Mouse (Mus musculus) midbrain, embryonic 12.5 days (tissue): Measurements from ENCODE around the gene Cebpb. TPM values are rescaled to one million over a fixed set of nuclear protein-coding genes. Genes with fewer than 3 reads are reported as not detected.

Source experiments
- ATAC-seq: fragments of 200-750 bp; cut with Nextera tagmentation; 2 replicates; pipeline ENCODE4 v1.8.0; 2017; ENCODE audit warnings: low read depth, moderate TSS enrichment, moderate library complexity; ENCODE audit not compliant: low FRiP score
- H3K27ac ChIP-seq: fragments of 300-500 bp; sonication (generic); replicated peaks from 2 replicates; pipeline ENCODE4 v1.5.1; 2016; ENCODE audit warnings: mild to moderate bottlenecking
- H3K27me3 ChIP-seq: fragments of 300-500 bp; sonication (generic); 2 replicates; pipeline ENCODE4 v1.6.1; 2016; ENCODE audit warnings: mild to moderate bottlenecking
- H3K36me3 ChIP-seq: fragments of 300-500 bp; sonication (generic); 2 replicates; pipeline ENCODE4 v1.6.1; 2016
- H3K4me1 ChIP-seq: fragments of 300-500 bp; sonication (generic); 2 replicates; pipeline ENCODE4 v1.6.1; 2016
- H3K4me2 ChIP-seq: fragments of 300-500 bp; sonication (generic); replicated peaks from 2 replicates; pipeline ENCODE4 v1.6.1; 2016; ENCODE audit warnings: mild to moderate bottlenecking, moderate library complexity
- H3K4me3 ChIP-seq: fragments of 300-500 bp; sonication (generic); 2 replicates; pipeline ENCODE4 v1.5.1; 2016; ENCODE audit warnings: mild to moderate bottlenecking
- H3K9ac ChIP-seq: fragments of 300-500 bp; sonication (generic); replicated peaks from 2 replicates; pipeline ENCODE4 v1.6.1; 2016; ENCODE audit warnings: mild to moderate bottlenecking, moderate library complexity
- H3K9me3 ChIP-seq: fragments of 300-500 bp; sonication (generic); 2 replicates; pipeline ENCODE4 v1.6.1; 2016; ENCODE audit warnings: mild to moderate bottlenecking
- WGBS: fragments of 180-500 bp; shearing (Covaris S2); methylation state at CpG from one replicate; pipeline ENCODE4 v1.1.7; 2016; 5-methylcytosine and 5-hydroxymethylcytosine counted together
- polyA plus RNA-seq: library from polyadenylated mRNA; unstranded; fragments of >200 nt; fragmentation: Nextera tagmentation; extraction: Ambion mirVana; gene quantifications from 2 replicates; pipeline ENCODE4 v1.2.1, GENCODE M21; 2016

Gene Cebpb
- polyA plus RNA-seq, 1 experiment from 2014 or later: 3.1 TPM

GRCm38 (mm10) chr2:167687250-167687586, 1.5 kb upstream of the Cebpb start:
- no peak overlapping the region for H3K9ac ChIP-seq
- H3K27me3 ChIP-seq: peaks cover 79% of the 10 kb centered on the region
- H3K4me2 ChIP-seq: no peak overlapping the region
- no peak overlapping the region for H3K4me3 ChIP-seq
- H3K27ac ChIP-seq: no peak overlapping the region
- no peaks in the 10 kb centered on the region for H3K9me3 ChIP-seq
- WGBS: 96% methylated on average over 4 of the region's 4 CpGs
- ATAC-seq: no peak
- H3K36me3 ChIP-seq: no peaks in the 10 kb centered on the region
- peaks cover 17% of the 10 kb centered on the region for H3K4me1 ChIP-seq

GRCm38 (mm10) chr2:167687651-167688101, 1.0 kb upstream of the Cebpb start:
- Histone ChIP-seq H3K27me3 (peaks cover 83% of the 10 kb centered on the region), H3K9me3 (no peaks in the 10 kb centered on the region), H3K4me1 (peaks cover 17% of the 10 kb centered on the region), H3K9ac (no peak overlapping the region), H3K27ac (no peak overlapping the region), H3K36me3 (no peaks in the 10 kb centered on the region), H3K4me3 (no peak overlapping the region), H3K4me2 (no peak overlapping the region)
- WGBS: 53% methylated on average over 11 of the region's 11 CpGs
- ATAC-seq: peak; percentile 3; the same call in 1 of the 2 replicates

GRCm38 (mm10) chr2:167688126-167688497, 603 bp upstream of the Cebpb start:
- Histone ChIP-seq H3K9me3 (no peaks in the 10 kb centered on the region), H3K4me2 (peak overlapping the region; percentile 72), H3K9ac (no peak overlapping the region), H3K4me1 (peaks cover 17% of the 10 kb centered on the region), H3K27me3 (peaks cover 88% of the 10 kb centered on the region), H3K4me3 (peak overlapping the region; percentile 52), H3K27ac (no peak overlapping the region), H3K36me3 (no peaks in the 10 kb centered on the region)
- ATAC-seq: peak; percentile 31; the same call in 1 of the 2 replicates
- WGBS: 18% methylated on average over 12 of the region's 12 CpGs

GRCm38 (mm10) chr2:167689501-167690218, 945 bp downstream of the Cebpb start, which contains the start of gene Tmem189:
Tmem189 (minus strand) TSS chr2:167689822.
- Histone ChIP-seq H3K4me3 (peak within 1 kb of the TSS; percentile 52), H3K9ac (peak within 1 kb of the TSS; percentile 37), H3K4me1 (peaks cover 17% of the 10 kb centered on the region), H3K4me2 (peak within 1 kb of the TSS; percentile 72), H3K36me3 (no peaks in the 10 kb centered on the region), H3K9me3 (no peaks in the 10 kb centered on the region), H3K27ac (no peak within 1 kb of the TSS), H3K27me3 (peaks cover 83% of the 10 kb centered on the region)
- ATAC-seq: no peak
- 1% methylated on average over 93 of the region's 99 CpGs for WGBS

- Histone ChIP-seq H3K9ac (no peak overlapping the region), H3K4me2 (peak overlapping the region; percentile 72; the same call in 1 of the 2 replicates), H3K4me3 (peak overlapping the region; percentile 52), H3K27me3 (peaks cover 77% of the 10 kb centered on the region), H3K4me1 (peaks cover 17% of the 10 kb centered on the region), H3K36me3 (no peaks in the 10 kb centered on the region), H3K9me3 (no peaks in the 10 kb centered on the region), H3K27ac (no peak overlapping the region)
- 65% methylated on average over 14 of the region's 15 CpGs for WGBS
- ATAC-seq: no peak
These were observed 1.7 kb downstream of the Cebpb start for GRCm38 (mm10) chr2:167690219-167690961.

- H3K9ac ChIP-seq: no peak overlapping the region
These were observed 2.2 kb downstream of the Cebpb start for GRCm38 (mm10) chr2:167690962-167691311.

GRCm38 (mm10) chr2:167691410-167691809, 2.7 kb downstream of the Cebpb start:
- no peak overlapping the region for H3K4me3 ChIP-seq
- H3K4me1 ChIP-seq: peaks cover 17% of the 10 kb centered on the region
- H3K9me3 ChIP-seq: no peaks in the 10 kb centered on the region
- ATAC-seq: no peak
- no peak overlapping the region for H3K27ac ChIP-seq
- H3K36me3 ChIP-seq: no peaks in the 10 kb centered on the region
- WGBS: 94% methylated on average over 6 of the region's 6 CpGs
- H3K27me3 ChIP-seq: peaks cover 67% of the 10 kb centered on the region
- H3K4me2 ChIP-seq: no peak overlapping the region
- H3K9ac ChIP-seq: no peak overlapping the region

More at GRCm38 (mm10) chr2:167690962-167691311, 2.2 kb downstream of the Cebpb start:
- no peak for ATAC-seq
- no peak overlapping the region for H3K27ac ChIP-seq
- no peaks in the 10 kb centered on the region for H3K36me3 ChIP-seq
- H3K27me3 ChIP-seq: peaks cover 72% of the 10 kb centered on the region
- no peak overlapping the region for H3K4me3 ChIP-seq
- peaks cover 17% of the 10 kb centered on the region for H3K4me1 ChIP-seq
- H3K4me2 ChIP-seq: no peak overlapping the region
- no peaks in the 10 kb centered on the region for H3K9me3 ChIP-seq
- 83% methylated on average over 12 of the region's 12 CpGs for WGBS

GRCm38 (mm10) chr2:167691871-167692661, 3.4 kb downstream of the Cebpb start:
- WGBS: 88% methylated on average over 14 of the region's 14 CpGs
- peaks cover 17% of the 10 kb centered on the region for H3K4me1 ChIP-seq
- no peak for ATAC-seq
- H3K36me3 ChIP-seq: no peaks in the 10 kb centered on the region
- H3K4me3 ChIP-seq: no peak overlapping the region
- peaks cover 61% of the 10 kb centered on the region for H3K27me3 ChIP-seq
- H3K27ac ChIP-seq: no peak overlapping the region
- no peaks in the 10 kb centered on the region for H3K9me3 ChIP-seq
- no peak overlapping the region for H3K9ac ChIP-seq
- no peak overlapping the region for H3K4me2 ChIP-seq

- WGBS: 64% methylated on average over 3 of the region's 3 CpGs
- H3K27me3 ChIP-seq: peaks cover 53% of the 10 kb centered on the region
- no peaks in the 10 kb centered on the region for H3K36me3 ChIP-seq
- no peak overlapping the region for H3K27ac ChIP-seq
- H3K9me3 ChIP-seq: no peaks in the 10 kb centered on the region
- H3K4me3 ChIP-seq: no peak overlapping the region
- H3K4me2 ChIP-seq: no peak overlapping the region
- peaks cover 17% of the 10 kb centered on the region for H3K4me1 ChIP-seq
- no peak overlapping the region for H3K9ac ChIP-seq
- ATAC-seq: no peak
These were observed 4.1 kb downstream of the Cebpb start for GRCm38 (mm10) chr2:167692831-167693230.

GRCm38 (mm10) chr2:167693540-167693939, 4.8 kb downstream of the Cebpb start:
- Histone ChIP-seq H3K27me3 (peaks cover 46% of the 10 kb centered on the region), H3K4me2 (no peak overlapping the region), H3K4me1 (peaks cover 12% of the 10 kb centered on the region), H3K36me3 (no peaks in the 10 kb centered on the region), H3K4me3 (no peak overlapping the region), H3K9me3 (no peaks in the 10 kb centered on the region), H3K27ac (no peak overlapping the region), H3K9ac (no peak overlapping the region)
- 85% methylated on average over 2 of the region's 2 CpGs for WGBS
- no peak for ATAC-seq

- Histone ChIP-seq H3K4me3 (no peak overlapping the region), H3K27me3 (peaks cover 39% of the 10 kb centered on the region), H3K9ac (no peak overlapping the region), H3K4me2 (no peak overlapping the region), H3K36me3 (no peaks in the 10 kb centered on the region), H3K27ac (no peak overlapping the region), H3K9me3 (no peaks in the 10 kb centered on the region), H3K4me1 (peaks cover 8% of the 10 kb centered on the region)
- no peak for ATAC-seq
- WGBS: 77% methylated on average over 1 of the region's 1 CpGs
These were observed 5.5 kb downstream of the Cebpb start for GRCm38 (mm10) chr2:167694244-167694643.

GRCm38 (mm10) chr2:167694963-167695362, 6.2 kb downstream of the Cebpb start:
- Histone ChIP-seq H3K4me3 (no peak overlapping the region), H3K9ac (no peak overlapping the region), H3K4me2 (no peak overlapping the region), H3K27ac (no peak overlapping the region), H3K27me3 (peaks cover 32% of the 10 kb centered on the region), H3K9me3 (no peaks in the 10 kb centered on the region), H3K4me1 (peaks cover under 1% of the 10 kb centered on the region), H3K36me3 (no peaks in the 10 kb centered on the region)
- WGBS: 96% methylated on average over 7 of the region's 7 CpGs
- no peak for ATAC-seq
